Mouse (Mus musculus): Measurements from ENCODE around the gene Pigp.
"Not testable (repeated sequence)": the region's sequence is repeated elsewhere in the genome, so short reads cannot be mapped to it uniquely, and the experiment has no call there.

Pigp gene

DNA sequence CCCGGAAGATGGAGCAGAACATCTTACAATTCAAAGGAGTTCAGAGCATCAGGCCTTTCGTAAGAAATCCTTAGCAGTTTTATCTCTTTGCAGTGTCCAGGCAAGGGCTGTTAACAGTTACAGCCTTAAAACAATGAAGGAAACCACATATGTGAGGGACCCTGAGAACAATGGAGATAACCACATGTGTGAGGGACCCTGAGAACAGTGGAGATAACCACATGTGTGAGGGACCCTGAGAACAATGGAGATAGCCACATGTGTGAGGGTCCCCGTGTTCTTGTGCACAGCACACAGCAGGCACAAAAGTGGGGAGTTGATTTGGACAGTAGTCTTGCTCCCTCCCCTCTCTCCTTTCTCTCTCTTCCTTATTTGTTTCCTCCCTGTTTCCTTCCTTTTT is 13.6 kb downstream of the Pigp start:
- DNase-seq (ENCODE audit: low spot score), result no peak

DNA sequence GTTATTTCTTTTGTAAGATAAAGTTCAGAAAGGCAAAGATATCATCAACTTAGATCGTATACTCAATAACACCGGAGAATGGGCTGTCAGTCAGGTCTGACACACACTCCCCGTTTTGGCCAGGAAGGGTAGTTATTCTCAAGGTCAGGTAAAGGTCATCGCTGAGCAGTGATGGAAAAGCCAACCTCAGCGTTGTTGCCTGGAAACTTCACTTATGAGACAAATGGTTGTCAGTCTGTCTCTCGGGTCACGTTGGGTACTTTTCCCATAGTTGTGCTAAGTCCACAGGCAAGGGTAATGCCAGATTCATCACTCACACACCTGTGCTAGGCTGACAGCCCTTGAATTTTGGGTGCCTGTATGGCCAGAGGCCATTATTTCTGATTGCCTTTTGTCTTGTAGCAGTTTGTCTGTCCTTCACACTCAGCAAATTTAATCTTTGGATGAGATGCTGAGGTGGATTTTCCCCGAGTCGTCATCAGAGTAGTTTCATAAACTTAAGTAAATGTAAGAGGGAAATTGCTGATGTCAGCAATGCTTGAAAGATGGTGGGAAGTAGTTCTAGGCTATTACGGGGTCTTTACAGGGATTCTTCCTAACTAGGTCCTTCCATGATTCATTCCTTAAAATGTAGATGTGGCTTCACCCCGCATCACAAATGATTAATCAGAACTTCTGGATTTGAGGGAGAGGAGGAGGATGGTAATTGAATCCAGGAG is 14.7 kb downstream of the Pigp start:
- no peak for DNase-seq (ENCODE audit: low spot score)

- DNase-seq (ENCODE audit: low spot score), result no peak
Observed at GRCm38 (mm10) chr16:94356046-94356445, 15.6 kb downstream of the Pigp start.

DNA sequence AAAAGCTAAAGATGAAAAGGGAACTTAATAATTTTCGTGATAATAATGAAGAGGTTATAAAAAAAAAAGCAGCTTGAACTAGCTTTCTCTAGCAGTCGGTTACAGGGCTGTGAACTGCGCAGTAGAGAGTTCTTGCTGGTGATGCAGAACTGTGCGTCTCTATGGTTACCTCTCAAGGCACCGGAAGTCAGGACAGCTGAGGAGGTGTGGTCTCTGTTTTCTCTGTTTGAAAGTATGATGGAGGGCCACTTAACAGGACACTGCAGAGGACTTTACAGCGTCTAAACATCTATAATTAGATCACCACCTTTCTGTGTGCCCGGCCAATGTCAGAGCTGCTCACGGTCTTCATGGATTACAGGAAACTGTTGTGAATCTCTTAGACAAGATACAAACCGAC is 17.2 kb downstream of the Pigp start:
- no peak for DNase-seq (ENCODE audit: low spot score)

DNA sequence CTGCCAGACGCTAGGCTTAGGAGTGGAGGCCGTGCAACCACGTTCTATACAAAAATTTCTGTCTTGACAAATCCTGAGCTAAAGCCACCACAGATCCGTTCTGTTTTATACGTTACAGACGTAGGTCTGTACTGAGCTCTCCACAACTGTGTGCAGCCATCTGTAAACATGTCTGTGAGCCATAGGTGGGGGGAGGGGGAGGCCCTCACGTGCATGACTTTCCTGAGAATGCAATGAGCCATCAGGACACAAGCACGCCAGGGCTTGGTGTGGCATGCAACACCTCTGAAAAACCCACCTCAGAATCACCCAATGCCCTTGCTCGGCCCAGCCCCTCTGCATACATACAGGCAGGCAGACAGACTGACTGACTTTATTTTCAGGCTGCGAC is 21.4 kb downstream of the Pigp start:
- DNase-seq (ENCODE audit: low spot score), result no peak

DNA sequence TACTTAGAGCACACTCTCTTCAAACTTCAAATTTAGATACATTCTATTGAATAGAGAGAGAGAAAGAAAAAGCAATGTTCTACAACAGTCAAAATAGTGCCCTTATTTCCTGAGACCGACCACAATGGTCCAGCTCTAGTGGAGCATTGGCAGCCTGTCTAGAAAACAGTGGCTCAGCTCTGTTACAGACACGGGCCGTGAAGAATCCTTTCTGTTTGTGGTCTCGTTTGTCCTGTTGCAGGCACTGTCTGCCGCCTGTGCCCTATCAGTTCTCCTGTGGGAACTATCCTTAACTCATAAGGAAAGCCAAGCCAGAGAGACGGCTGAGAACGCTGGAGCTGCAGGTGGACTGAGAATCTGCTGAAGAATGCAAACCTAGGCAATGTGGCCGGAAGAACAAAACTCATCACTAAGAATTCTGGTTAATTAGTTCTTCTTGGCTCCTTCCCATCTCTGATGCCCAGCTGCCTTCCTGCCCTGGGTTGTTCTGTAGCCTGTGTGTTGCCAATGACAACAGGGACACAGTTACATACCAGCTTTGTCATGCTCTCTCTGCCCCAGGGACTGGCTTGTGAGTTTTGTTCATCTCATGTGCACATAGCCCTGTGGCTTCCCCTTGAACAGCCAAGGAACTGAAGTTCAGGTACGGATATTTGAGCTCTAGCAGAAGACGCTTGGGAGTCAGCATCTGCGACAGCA is 21.9 kb downstream of the Pigp start:
- no peak for DNase-seq (ENCODE audit: low spot score)

DNA sequence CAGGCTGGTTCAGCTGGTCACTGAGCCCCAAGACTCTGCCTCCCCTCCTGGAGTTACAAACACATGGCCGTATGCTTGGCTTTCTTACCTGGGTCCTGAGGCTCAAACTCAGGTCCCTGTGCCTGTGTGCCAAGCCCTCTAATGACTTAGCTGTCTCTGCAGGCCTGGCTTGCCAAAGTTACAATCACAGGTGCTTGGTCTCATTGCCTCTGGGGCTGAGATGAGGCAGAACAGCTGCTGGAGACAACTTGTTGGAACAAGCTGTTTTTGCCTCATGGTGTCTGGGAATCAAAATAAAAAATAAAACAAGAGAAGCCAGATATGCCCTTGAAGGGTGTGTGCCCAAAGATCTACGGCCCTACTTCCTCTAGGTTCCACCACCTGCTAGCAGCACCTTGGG is 22.9 kb downstream of the Pigp start:
- DNase-seq (ENCODE audit: low spot score), result no peak

DNA sequence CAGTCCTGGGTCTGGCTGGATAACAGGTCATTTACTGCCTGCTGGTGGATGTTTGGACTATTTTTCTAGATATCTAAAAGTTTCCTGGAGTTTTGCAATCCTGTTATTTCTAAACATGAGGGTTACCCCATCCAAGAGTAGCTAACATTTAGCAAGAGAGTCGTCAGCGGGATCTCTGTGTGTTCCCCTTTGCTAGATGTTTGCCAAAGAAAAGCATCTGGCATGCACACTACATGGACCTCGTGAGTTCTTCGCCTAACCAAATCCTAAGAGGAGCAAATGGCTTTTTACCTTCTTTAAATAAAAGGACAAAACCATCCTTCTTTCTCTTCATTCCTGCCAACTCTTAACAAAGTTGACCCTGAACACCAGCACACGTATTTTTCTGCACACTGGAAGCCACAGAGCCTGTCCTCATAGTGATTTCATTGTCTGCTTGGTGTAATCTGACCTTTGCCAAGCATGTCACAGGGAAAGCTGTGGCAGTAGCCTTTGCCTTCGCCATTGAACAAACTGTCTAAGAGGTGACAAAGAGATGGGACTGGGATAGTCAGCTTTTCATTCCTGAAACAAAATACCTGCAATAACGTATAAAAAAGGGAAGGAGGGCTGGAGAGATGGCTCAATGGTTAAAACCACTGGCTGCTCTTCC is 24.4 kb downstream of the Pigp start:
- no peak for DNase-seq (ENCODE audit: low spot score)

GRCm38 (mm10) chr16:94345733-94346132 is 25.9 kb downstream of the Pigp start:
- DNase-seq (ENCODE audit: low spot score), result no peak

- DNase-seq (ENCODE audit: low spot score), result not testable (repeated sequence)
Observed at GRCm38 (mm10) chr16:94339164-94340160, 32.2 kb downstream of the Pigp start.

GRCm38 (mm10) chr16:94335656-94336055 is 36.0 kb downstream of the Pigp start:
- no peak for DNase-seq (ENCODE audit: low spot score)

- peak; percentile 78 for DNase-seq (ENCODE audit: low spot score)
Observed at GRCm38 (mm10) chr16:94331886-94332252, 39.8 kb downstream of the Pigp start.

GRCm38 (mm10) chr16:94331233-94331885 is 40.3 kb downstream of the Pigp start:
- DNase-seq (ENCODE audit: low spot score), result no peak

DNA sequence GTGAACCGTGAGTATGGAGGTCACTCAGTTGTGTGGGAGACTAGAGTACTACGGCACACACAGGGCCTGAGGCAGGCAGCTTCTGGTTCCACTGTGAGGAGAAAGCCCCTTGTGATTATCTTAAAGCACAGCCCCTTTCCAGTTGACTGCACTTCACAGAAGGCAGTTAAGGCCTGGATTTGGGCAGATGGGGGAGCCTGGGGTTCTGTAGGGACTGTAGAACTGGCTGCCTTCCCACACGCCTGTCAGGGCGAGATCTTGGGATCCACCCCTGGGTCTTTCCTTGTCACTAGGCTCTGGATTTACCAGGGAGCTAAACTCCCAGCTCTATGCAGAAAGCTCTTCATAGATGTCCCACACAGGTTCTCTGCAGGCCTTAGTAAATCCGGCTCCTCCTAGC is 41.2 kb downstream of the Pigp start:
- no peak for DNase-seq (ENCODE audit: low spot score)

DNA sequence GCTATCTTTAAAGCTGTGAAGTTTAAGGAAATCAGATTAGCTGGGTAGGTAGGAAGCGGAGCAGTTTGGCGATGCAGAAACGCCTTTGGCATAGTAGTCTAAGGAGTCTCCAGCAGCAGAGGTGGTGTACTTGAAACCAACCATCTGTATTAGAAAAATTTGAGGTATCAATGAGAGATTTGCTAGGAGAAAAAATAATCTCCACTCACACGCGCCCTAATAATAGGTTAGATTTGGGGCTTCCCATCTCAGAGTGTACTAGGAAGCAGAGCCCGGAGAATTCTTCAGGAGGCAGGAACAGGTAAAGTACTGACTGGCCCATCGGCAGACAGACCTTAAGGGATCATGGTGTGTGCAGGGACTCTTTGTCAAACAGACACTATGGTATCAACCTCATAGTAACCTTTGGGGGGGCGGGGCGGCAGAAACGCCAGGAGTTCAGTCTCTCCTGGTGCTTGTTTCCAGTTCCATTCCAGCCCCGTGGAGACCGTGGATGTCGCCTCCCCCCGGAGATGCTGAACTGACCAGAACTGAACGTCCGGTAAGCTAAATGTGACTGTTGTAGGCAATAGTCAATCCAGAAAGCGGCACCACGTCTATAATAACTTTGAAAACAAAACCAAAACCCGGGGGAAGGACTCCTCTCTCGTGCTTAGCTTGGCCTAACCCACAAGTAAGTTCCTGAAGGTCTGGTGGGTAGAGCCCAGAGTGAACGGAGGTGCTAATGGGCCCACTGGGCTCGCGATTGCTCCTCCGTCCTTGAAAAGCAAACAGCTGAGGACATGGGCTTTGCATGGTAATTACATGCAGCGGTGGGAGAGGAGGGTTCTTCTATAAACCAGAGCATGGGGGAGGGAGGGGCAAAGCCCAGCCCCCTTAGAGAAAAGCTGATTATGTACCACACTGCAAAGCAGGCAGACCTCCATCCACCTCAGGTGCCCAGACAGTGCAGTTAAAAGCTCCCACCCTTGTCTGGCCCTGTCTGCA is 42.5 kb downstream of the Pigp start:
- no peak for DNase-seq (ENCODE audit: low spot score)

- DNase-seq (ENCODE audit: low spot score), result peak; percentile 41
Observed at GRCm38 (mm10) chr16:94327781-94328711, 43.6 kb downstream of the Pigp start, which contains the start of gene Ripply3. Gene Ripply3 (plus strand): TSS chr16:94328420.

DNA sequence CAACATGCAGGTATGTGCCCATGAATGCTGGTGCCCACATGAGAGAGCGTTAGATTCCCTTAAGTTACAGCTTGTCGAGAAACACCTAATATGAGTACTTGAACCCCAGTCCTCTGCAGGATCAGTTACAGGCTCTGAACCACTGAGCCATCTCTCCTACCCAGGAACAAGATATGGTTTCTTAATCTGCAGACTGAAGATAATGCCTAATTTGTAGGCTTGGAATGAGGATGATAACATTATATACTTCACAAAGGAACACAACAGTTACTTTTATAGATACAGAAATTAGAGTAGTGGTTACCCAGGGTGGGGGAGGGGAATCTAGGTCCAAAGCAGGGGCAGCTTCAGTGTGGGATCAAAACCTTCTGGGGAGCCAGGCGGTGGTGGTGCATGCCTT is 45.6 kb downstream of the Pigp start:
- no peak for DNase-seq (ENCODE audit: low spot score)

DNA sequence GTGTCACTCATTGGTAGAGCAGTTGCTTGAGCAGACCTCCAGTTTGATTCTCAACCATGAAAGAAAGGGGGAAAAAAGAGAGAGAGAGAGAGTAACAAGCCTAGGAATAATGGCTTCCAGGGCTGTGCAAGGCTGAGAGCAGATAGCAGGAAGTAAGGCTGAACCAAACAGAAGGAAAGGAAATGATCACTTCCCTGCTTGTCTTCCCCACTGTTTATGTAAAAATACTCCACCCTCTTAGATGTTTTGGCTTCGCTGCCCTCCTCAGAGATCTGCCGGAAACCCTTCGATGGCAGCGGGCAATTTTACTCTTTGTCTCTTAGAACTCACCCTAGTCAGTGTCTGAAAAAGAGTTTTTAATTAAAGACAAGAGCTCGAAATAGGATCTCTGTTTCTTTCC is 48.0 kb downstream of the Pigp start:
- DNase-seq (ENCODE audit: low spot score), result no peak

DNA sequence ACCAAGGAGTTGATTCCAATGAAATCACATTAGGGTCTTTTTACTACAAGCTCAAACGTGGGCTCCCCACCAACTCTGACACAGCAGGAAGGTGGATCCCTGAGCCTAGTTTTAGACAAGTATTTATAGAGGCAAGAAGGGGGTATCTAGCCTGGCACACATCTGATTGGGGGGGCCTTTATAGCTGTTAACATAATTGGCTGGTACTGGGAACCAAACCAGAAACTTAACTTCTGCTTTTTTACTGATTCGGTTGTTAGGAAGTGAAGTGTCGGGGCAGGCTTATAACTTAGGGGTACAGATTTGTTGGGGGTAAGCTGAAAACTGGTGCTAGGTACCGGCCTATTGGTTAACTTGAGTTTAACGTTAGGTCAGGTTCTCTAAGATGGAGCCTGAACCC is 51.4 kb downstream of the Pigp start:
- no peak for DNase-seq (ENCODE audit: low spot score)
